Mouse (Mus musculus) kidney, adult 18-20 months (tissue): ENCODE measurements around the gene Abhd10.

Experiments used
- DNase-seq: peaks from one replicate; pipeline ENCODE4 v3.0.0; 2021

Abhd10 gene

DNA sequence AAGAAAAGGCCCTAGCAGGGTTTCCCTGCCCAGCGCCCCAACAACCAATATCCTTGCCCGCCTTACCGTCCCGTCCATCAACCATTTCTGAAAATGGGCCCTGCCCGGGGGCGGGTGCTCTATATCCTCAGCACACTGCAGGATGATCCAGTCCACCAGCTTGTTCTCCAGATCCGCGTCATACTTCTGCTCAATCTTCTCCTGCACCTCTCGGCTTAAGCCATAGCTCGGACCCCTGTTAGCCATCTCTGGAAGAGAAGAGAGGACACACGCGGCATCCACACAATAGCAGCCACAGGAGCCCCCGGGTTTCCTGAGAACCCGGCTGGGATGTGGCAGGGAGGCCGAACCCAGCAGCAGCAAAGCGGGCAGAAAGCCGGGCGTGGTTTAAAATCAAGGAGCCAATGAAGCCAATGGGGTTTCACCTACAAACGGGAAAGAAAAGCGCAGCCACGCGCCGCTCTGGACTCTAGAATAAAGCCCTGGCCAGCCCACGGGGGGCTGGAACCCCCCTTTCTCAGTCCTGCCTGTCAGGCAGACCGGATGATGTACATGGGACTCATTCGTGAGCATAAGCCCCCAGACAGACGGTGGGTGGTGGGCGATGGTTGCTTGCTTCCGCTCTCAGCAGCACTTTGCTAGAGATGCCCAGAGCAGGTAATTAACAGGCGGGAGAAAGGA is 18.6 kb downstream of the Abhd10 start, which contains the start of gene Tagln3:
TSS of gene Tagln3 (minus strand) at position 548 of the 681 bp plus-strand sequence.
- no peak for DNase-seq

DNA sequence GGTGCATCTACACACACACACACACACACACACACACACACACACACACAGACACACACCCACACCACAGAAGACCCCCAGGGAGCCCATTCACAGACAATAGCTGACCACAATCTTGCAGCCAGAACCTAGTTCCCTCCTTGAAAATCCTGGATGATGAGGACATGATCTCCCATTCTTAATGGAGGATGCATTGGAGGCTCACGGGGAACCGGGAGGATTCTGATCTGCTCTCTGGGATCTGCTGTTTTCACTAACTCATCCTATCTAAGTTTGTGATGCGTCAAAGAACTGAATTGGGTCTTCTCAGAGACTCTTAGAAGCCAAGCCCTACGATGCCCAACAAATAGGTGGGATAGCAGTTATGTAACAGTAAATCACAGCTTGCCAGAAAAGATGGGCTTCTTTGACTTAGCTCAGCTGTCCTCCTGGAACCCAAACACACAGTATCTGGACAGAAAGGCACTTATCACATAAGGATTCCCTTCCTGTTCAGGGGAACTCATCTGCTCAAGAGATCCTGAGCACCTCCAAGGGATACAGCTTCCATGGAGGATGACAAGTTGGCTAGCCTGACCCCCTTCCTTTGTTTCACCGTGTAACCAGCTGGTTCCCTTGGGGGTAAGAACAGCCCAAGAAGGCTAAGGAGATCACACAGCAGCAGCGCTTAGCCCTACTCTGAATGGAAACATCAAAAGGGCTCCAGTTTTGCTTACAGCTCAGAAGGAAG is 19.4 kb downstream of the Abhd10 start:
- no peak for DNase-seq

DNA sequence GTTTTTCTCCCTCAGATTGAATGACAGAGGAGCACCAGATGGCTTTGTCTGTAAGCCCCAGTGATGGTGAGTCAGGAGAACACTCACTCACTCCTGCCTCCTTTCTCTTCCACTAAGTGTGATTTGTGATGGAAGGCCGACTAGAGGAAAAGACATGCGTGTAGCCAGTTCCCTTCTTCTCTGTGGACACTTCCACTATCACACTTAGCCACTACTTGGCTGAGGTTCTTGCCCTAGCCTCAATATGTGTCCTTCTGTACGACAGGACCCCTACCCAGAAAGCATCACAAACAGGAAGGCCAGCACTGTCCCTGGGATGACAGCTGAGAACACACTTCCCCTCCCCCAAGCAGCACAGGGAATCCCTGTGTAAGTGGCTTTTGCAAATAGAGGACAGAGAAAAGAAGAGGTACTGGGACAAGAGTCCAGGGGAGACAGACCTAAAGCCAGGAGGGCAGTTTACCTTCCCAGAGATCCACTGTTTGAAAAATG is 20.2 kb downstream of the Abhd10 start:
- DNase-seq: no peak

DNA sequence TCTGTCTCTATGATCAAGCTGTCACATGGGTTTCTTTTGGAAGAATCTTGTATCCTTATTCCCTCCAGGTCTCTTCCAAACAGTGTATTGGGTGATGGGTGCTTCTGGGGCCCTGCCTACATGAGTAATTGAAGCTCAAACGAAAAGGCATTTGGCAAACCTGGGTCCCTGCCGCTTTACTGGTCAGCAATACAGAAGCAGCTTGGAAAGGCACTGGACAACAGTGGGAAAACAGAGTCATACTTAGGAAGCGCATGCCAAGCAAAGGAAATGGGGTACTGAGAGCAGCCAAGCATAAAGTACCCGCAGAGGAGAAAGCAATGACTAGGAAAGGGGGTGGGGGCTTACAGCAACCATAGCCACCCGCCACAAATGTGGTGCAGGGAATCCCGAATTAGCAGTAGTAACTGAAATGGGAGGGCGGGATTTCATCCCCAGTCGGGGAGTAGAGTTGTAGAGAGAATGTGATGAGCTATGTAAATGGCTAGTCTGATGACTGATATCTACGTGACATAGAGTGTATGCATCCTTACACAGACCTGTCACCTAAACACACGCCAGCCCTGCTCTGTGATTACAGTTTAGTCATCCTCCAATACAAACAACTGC is 22.6 kb downstream of the Abhd10 start:
- no peak for DNase-seq

DNA sequence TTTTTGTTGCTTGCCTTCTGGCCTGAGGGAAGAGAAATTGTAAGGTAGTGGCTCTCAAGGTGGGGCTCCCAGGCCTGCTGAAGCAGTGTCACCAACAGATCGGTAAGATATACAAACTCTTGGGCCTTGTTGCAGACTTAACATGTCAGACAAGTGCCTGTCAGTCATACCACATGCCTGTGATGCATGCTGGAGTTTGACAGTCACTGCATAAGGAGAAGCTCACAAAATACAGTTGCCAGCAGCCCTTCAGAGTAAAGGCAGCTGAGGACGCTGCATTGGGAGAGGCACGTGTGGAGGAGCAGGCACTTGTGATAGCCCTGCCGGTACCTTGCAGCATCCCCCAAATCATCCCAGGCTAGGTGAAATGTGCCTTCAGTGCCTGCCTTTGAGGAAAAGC is 24.5 kb downstream of the Abhd10 start:
- no peak for DNase-seq

DNA sequence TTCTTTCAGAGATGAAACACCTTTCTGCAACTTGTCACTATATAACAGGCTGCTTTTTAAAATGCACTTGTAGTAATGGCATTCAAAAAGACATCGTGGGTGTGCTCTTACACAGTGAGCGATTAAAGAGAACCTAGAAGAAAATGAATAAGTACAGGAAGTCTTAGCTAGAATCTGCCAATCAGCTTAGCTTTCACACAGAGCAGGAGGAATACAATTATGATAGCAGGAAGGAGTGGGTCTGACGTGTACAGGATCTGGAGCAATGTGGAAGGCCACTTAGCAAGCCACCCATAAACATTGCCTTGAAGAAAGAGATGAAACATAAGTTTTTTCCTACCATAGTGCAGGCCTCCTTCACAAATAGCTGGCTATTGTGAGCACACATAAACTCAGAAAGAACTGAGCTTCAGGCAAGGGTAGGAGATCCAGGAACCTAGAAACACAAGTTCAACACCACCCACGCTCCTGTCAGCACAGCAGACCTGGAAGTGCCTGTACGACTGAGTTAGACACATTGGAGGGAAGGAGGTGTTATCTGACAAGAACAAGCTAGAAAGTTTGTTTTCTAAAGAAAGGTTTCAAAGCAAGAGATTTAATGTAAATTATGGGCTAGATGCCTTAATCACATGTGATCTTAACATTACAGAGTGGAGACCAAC is 28.1 kb downstream of the Abhd10 start:
- DNase-seq: no peak

DNA sequence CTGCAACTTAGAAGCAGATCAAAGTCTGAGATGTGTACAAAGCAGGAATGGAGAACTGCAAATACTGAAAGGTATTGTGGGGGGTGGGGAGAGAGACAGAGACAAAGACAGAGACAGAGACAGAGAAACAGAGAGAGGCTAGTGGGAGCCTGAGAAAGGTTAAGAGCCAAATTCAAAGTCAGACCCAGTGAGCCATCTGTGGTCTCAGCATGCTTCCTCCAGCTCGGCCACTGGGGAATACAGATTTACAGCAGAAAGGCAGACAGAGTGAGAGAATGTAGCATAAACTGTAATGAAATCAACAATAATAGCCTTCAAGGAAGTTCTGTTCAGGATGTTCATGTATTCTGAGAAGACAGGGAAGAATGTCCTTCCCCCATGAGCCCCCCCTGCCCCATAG is 28.9 kb downstream of the Abhd10 start:
- no peak for DNase-seq

DNA sequence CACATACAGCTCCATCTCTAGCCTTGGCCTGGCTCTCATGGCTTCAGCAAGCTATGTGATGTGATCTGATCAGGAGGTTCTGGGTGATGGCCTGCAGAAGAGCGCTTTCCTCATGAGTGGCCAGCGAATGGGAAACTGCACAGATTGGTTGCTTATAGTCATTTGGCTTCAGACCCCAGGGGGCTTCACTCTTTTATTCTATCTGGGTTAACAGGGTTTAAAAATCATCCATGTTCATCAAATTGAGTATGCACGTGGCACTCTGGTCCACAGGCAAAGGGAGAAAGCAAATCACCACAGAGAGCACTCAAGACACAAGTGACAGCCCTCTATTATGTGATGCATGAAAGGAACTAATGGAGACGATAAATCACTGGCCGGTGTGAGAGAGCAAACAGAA is 29.5 kb downstream of the Abhd10 start:
- DNase-seq: no peak

DNA sequence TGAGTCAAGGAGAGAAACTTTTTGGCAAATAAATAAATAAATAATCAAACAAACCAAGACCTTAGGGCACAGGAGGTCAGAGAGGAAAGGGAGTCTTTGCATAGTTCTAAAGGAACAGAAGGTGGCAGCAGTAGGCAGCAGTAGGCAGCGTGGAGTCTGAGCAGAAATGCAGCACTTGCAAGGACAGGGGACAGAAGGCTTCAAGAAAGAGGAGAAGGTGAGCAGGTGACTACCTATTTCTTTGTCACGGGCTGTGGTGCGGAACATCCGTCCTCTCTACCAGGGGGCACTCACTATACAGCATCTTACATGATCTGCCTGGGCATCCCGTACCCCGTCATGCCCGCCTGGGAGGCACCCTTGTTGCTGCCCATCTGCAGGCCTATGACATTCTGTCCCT is 31.5 kb downstream of the Abhd10 start:
- DNase-seq: no peak

DNA sequence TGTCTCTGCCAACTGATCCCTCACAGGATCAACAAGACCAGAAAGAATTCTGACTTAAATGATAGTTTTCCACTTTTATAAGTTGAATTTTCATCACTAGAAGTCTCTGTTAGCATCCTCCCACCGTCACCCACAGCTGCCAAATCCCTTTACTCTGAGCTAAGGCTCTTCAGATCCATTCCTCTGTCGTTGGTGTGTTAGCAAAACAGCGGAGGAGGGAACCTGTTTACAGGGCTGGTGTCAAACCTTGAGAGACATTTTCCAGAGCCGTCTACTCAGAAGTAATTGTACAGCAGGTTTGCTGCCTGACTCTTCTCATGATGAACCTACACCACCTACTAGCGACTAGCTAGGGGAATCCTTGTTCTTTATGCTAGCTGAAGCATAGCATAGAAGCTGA is 43.5 kb downstream of the Abhd10 start:
- no peak for DNase-seq

DNA sequence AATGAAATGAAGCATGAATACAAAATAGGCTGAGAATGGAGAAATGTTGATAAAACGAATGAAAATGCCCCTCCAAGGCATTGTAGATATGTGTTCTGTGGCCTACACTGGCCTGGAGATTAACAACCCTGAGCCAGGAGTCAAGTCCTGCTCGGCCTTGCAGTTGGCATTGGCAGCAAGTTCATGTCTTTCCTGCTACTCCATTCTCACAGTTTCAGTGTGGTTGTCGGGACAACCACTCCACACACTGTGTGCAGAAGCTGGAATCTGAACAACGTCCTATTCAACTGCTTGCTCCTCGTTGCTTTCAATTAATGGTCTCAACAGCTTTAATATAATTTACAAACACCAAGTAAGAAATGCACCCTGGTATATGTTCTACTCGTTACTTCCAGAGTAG is 44.8 kb downstream of the Abhd10 start:
- DNase-seq: no peak

DNA sequence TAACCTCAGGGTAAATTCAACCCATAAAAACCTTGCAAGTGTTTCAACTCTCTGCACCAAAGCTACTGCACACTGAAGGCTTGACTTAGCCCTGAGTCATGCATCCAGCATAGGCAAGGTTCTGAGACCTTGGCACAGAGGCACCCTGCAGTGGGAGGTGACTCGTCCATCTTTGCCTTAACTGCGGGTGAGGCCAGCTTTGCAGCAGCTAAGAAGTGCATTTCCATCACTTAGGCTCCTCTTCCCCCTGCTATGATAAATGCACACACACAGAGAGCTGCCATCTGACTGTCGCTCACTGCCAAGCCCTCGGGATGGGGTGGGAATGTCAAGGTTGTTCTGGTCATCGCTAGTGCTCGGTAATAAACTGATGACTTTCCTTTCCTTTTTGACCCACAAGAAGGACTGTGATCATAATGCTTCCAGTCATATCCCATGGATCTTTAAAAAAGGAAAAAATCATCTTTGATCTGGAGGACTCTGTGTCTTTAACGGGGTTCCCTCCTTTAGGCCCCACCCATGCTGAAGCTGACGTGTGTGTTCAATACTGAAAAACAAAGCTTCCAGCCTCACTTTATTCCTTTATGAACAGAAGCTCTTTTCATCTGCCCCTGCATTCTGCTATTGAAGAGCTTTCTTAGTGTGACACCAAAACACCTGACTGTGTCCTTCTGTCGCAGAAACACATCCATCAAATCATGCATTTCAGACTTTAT is 47.2 kb downstream of the Abhd10 start:
- DNase-seq: no peak

DNA sequence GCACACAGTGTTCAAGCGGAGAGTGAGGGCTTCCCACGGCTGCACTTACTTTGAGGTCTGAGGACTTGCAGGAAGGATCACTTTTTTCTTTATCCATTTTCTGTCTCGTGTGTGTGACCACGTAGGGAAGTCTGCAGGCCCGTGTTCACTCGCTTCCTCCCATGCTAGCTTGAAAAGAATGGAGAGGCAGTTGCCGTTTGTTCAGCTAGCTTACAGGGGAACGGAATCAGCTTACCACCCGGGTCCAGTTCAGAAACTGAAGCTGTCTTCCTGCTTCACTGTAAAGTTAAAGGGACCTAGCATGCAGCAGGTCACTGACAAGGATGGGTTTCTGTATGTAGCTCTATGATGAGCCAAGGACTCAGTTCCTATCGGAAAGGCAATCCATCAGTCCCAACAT is 49.2 kb downstream of the Abhd10 start, which contains the start of gene Tmprss7:
TSS of gene Tmprss7 (minus strand) at position 101 of the 400 bp plus-strand sequence.
- no peak for DNase-seq

DNA sequence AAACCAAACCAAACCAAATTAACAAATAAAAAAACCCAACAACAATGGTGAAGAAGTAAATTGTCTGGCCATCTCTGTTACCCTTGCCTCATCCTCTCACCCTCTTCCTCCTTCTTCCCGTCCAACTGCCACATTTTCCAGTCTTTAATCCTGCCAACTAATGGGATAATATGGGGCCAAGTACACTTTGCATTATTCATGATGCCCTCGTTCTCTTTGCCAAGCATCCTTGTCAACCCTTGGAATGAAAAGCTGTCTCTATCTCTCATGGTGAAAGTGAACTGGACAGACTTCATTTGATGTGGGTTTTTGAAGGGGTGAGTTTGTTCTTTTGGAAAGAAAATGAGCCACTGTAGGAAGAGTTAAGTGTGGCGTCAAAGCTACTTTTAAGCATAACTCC is 49.9 kb downstream of the Abhd10 start:
- DNase-seq: no peak

DNA sequence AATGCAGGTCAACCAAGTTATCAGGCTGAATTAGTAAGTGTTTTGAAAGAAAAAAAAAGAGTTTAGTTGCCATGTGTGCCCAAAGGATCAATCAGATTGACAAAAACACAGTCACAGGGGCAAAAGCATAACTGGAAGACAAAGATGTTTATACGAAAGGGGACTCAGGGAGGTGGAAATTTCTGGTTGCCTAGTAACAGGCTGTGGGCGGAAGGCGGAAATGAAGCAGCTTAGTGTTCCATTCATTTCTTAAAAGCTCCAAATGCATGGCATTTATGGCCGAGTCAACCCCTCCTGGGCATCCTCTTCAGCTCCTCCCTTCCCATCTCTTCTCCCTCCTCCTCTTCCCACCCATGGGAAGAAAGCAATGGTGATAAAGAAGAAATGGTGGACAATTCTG is 52.6 kb downstream of the Abhd10 start:
- no peak for DNase-seq

DNA sequence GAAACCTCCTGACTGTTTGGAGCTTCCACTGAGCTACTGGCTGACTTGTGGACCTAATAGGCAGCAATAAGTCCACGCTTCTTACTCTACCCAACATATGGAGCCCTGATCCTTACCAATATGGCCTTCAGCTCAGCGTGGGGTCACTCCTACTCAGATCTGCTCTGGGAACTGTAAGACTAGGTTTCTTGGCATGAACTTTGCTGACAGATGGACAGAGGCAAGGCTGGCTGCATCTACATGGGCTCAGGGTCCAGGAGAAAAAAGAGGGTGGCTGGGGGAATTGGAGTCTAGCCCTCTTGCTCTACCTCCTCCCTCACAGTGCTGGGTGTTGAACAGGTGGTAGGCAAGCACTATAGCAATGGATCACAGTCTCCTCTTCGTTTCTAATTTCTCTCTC is 55.9 kb downstream of the Abhd10 start:
- no peak for DNase-seq

DNA sequence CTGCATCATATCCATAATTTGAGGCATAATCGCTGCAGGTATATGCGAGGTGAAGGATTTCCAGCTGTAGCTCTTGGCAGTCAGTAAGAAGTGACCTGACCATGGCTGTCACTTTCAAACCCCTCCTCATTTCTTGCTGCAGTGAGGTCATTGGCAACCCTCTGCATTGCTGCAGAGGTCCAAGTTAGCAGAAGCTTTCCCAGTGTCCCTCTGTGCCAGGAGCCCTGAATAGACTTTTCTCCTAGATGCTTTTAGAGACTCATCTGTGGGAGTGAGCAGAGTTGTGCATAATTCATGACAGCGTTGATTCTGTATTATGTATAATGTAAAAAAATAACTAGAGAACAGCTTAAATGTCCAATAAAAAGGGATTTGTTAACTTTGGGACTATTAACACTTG is 57.5 kb downstream of the Abhd10 start:
- no peak for DNase-seq

DNA sequence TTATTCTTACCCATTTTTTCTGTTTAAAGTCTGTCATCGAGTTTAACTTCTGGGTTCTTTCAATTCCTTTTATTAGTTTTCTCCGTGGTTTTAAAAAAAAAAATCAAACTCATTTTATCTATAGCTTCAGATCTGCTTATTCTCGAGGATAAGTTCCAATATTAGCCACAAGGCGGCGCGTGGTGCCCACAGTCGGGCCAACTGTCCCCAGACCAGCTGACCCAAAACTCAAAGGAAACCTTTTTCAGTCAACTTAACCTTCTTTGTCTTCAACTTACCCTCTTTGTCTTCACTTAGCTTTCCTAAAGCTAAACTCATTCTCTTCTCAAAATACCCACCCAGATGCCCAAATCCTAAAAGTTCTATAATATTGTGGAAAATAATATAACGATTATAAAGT is 57.9 kb downstream of the Abhd10 start:
- peak; percentile 69 for DNase-seq
